Mouse (Mus musculus) thymus, postnatal 4 days (tissue): ENCODE measurements at regions not wholly inside any gene's neighbourhood (a gene's known extent, or its start where the extent isn't known, plus 50 kb on each side); places are given as distances from the start of the nearest gene placed in this dataset.

Source experiments
- DNase-seq: peaks from one replicate; pipeline ENCODE4 v3.0.0; 2021

DNA sequence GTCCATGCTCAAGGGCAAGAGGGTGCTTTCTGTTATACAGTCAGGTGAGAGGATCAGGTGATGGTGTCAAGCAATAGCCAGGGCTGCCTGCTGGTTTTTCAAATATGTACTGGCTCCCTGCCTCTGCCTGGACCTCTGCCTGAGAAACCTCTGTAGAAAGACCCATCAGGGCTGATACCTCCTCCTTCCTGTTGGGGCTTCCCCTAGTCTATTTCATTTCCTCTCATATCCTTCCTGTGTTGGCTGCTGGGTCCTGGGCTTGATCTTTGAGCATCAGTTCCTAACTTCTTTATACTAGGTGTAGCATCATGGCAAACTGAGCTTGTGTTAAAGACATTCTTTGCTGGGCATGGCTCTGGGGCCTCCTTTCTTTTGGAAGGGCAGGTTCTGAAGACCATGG is 89.5 kb downstream of the Tmem38b start:
- DNase-seq: no peak

DNA sequence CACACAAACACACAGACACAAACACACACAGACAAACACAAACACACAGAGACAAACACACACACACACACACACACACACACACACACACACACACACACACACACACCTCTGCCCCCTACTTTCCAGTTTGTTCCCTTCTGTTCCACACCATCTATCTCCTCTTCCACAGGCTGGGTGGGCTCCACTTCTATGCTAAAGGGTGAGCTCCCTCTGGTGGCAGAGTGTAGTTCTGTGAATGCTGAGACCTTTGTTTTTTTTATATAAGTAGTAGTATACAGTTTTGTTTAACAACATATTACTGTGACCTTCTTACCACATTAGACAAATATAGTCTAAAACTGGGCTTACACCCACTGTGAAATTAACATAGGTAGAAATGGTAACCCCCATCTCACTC is 93.3 kb downstream of the Tmem38b start:
- peak; percentile 72 for DNase-seq

DNA sequence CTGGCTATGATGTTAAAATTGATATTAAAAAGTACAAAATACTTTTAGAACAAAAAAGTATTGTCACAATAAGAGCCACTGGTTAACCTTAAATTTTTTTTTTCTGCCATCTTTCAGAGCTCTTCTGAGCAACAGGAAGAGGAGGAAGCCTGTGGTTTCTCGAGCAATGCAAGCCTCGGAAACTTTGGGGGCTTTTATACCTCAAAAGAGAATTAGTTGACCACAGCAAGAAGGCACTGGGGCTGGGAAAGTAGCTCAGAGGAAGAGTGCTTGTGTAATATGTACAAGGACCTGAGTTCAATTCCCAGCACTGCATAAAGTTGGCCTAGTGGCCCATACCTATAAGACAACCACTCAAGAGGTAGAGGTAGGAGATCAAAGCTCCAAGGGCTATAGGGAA is 94.7 kb downstream of the Tmem38b start:
- DNase-seq: no peak

DNA sequence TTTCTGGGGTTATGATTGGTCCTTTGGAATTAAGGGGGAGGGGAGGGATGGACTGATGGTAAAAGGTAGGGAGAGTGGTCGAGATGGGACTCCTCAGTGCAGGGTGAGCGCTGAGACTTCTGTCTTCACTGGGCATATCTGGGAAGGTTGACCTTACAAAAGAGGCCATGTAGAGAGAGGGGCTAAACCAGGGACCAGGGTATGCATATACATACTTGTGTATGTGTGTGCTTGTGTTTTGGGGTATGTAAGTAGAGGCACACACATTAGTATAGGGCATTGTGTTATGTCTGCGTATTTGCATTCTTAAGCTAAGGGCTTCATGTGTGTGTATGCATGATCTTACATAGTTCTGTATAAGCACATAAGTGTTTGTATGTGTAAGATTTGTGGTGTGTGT is 105.2 kb downstream of the Tmem38b start:
- no peak for DNase-seq

DNA sequence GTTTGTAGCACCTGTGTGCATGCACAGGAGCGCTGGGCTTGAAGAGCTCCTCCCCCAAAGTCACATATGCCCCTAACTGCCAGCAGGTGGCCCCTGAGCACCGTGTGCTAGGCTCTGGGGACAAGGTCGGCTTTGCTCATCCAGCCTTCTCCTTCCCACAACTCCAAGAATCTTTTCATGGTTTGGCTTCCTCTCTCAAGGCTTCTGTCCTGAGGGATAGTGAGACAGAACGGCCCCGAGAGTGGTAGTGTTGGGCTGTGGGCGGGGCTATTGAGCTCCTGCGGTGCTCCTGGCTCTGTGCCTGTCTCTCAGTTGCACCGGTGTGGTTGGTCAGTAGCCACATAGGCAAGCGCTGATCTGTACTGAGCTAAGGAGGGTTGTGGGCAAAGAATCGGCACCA is 105.7 kb downstream of the Tmem38b start:
- DNase-seq: peak; percentile 30

DNA sequence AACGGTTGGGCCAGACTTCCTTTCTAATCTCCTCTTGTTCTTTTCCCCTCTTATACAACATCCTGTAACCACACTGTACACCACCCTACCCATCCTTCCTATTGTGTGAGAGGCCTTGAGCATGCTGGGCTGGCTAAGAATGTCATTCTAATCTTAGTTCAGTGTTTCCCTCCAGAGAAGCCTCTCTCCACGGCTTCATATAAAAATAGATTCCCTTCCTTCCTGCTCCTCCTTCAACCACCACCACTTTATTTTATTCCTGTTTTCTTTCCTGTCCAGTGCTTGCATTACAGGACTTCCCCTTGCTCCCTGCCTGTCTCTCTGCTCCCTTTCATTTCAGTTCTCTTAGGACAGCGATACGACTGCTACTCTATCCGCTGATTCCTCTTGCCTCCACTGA is 109.5 kb downstream of the Tmem38b start:
- no peak for DNase-seq

DNA sequence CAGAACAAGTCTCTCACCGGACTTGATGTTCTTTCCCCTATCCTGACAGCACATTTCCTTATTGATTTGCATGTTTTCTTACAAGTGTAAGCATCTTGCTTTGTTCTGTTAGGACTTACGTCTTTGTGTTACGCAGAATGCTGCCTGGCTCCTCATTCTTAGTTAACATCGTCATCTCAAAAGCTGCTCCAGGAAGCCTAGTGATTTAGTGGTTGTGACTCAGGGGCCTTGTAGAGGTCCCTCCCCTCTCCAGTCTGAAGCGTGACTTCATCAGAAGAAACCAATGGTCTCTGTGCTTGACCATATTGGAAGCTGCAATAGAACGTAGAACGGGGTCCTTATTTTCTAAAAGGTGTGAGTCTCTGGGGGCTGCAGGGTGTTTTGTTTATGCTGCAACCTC is 122.9 kb downstream of the Tmem38b start:
- DNase-seq: no peak

DNA sequence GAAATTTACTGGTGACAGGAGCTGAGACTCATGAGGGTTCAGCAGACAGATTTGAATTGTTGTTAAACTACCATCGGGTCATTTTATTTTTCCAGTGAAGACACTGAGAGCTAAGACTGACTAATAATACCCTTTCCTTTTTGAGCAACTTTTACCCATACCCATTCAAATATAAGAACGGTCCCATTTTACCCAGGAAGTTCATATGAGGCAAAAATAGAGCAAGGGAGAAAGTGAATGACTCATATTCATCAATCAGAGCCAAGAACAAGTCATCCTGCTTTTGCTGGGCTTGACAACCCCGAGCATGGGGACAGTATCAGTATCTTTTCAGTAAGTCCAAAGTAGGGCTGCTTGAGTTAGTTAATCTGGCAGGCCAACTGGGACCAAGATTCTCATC is 123.3 kb downstream of the Tmem38b start:
- no peak for DNase-seq

DNA sequence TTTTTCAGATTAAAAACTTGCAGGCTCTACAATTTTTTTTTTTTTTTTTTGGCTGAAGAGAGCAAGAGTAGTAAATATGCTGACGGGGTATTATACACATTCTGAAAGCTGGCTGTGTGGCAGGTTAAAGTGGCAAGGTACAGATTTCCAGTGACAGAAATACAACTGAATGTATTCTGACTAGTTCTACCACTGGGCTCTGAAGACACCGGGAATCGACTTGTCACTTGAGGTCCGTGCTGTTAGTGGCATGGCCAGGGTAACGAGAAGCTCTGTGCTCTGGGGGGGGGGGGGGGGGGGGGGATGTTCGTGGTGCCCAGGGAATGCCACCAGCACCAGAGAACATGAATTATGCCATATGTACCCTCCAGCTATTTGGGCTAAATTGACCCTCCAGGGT is 124.7 kb downstream of the Tmem38b start:
- no peak for DNase-seq

DNA sequence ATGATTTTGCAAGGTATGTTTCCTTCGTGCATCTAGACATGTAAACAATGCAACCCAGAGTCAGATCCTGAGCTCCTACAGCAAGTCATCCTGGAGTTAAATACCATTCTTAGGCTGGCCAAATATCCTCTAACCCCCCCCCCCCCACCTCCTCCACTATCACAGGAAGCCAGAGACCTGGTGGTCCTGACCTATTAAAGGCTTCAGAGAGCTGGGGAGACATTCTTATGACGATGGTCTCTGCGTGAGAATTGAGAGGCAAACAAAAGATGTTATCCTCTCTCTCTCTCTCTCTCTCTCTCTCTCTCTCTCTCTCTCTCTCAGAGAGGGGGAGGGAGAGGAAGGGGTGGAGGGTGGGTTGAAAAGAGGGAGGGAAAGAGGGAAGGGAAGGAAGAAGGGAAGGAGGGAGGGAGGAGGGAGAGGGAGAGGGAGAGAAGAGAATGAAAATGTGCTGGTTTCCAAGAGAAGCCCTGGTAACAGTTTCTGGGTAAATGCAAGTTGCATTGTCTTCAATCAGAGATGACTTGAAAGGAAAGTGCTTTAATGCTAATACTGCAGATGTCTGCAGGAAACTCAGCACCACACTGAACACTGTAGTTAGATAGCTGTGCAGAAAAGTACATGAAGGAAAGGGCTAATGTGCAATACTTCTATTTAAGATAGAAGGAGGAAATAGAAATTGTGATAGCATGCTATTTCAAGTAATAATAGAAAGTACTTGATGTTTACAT is 125.3 kb downstream of the Tmem38b start:
- DNase-seq: no peak

DNA sequence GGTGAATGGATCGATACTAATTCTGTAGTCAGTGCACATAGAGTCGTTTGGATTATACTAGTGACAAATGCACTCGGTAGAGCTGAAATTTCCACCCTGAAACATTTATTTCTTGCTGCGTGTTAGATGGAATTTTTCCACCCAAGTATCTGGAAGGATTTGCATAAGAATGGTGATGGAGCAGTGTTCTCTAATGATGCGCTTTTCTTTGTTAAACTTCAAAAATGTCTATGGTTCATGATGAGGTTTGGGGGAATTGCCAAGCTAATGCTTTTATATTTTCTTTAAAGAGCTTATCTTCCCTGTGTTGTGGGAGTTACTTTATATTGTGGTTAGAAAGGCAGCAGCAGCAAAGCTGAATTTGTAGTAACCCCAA is 125.9 kb downstream of the Tmem38b start:
- DNase-seq: no peak

DNA sequence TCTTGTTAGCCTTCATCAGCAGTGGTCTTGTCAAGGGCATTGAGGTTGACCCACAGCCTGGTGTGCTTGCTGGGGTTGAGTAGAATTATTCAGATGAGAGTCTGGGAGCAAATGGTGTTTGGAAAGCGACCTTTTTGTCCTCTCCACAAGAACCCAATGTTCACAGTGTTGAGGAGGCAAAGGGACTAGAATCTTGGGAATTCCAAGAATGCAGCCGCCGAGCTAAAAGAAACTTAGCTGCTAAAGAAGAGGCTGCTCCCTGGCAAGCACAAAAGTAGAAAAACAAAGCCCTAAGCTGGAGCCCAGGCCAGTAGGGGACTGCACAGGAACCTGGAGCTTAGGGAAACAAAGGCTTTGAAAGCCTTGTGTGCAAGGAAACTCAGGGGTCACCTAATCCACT is 126.4 kb downstream of the Tmem38b start:
- no peak for DNase-seq

DNA sequence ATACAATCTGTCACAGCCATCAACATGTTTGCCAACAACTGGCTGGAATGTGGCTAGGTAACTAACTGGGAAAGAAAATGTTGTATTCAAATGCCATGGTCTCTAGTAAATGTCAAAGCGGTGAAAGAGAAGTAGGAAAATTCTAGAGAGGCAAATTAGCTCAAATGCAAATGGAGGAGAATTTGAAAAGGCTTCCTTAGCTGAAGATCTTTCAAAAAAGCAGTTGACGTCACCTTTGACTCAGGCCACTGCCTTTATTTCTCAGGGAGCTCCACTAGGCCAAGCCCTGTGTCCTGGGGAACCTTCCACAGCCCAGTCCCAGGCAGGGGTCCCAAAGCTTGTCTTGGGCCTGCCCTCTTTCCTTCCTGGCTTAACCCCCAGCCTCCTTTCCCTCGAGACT is 136.6 kb downstream of the Tmem38b start:
- no peak for DNase-seq

DNA sequence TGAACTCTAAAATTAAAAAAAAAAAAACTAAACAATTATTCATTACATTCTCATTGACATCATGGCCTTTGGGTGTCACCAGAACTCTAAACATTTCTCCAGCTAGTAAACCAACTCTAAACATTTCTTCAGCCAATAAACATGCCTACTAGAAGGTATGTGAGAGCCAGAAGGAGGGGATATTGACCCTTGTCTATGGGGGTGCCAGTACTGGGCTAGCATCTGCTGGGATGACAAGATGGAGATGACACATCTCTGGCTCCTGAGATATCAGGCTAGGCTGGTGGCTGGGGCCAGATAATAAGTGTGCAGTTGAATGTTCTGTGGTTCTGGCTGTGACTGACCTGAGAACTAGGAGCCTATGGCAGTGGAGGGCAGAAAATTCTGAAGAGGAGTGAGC is 144.6 kb downstream of the Tmem38b start:
- no peak for DNase-seq

DNA sequence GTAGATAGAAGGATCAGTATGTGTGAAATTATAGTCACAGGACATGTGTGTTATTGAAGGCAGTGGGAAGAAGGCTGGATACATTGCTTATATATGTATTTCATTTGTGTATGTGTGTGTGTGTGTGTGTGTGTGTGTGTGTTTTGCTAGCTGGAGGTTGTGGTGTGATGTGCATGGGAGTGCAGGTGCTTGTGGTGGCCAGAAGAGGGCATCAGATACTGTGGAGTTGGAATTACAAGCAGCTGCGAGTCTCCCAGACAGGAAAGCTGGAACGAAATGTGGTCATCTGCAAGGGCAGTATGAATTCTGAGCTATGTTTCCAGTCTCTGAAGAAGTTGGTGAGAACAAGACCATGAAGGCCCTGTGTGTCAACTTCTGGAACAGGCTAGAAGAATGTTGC is 145.1 kb downstream of the Tmem38b start:
- no peak for DNase-seq

DNA sequence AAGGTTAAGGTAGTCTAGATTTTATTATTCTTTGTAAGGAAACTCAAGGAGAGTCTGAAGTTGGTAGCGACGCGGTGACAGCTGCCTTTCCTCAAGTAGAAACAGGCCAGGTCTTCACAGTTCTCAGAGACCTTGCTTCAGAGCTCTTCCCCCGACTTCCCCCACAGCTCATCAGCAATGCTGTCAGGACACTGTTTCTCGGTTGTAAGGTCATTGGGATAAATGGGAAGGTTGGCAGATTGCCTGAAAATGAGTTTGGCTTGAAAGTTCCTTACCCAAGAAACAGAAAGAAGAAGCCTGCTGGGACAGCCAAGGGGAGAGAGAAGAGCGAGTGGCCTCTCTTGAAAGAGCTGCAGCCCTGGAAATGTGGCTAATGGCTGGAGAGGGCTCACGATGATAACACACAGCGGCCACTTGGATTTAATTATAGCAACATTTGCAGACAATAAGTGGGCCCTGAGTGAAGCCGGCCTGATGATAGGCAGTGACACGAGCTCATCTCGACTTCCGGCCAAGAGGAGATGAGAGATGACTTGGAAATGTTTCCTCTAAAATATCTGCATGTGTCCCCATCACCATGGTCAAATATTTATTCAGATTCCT is 150.3 kb downstream of the Tmem38b start:
- DNase-seq: no peak

DNA sequence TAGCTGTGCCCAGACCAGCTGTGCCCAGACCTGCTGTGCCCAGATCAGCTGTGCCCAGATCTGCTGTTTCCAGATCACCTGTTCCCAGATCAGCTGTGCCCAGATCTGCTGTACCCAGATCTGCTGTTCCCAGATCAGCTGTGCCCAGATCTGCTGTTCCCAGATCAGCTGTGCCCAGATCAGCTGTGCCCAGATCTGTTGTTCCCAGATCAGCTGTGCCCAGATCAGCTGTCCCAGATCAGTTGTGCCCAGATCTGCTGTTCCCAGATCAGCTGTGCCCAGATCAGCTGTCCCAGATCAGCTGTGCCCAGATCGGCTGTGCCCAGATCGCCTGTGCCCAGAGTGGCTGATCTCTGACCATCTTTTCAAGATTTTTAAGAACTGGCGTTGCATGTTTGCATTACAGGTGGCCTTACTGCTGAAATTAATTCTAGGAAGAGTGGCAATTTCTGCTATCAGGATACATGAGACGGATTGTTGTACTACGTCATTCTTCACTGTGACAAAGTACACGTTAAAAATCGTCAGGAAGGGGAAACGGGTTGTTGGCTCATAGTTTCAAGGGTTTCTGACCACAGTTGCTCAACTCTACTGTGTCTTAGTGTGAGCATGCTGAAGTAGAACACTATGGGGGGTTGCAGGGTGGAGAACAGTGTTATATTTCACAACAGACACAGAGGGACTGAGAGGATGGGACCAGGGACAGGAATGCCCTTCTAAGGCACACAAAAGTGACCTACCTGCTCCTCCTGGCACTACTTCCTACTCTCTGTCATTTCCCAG is 160.9 kb downstream of the Tmem38b start:
- DNase-seq: no peak

DNA sequence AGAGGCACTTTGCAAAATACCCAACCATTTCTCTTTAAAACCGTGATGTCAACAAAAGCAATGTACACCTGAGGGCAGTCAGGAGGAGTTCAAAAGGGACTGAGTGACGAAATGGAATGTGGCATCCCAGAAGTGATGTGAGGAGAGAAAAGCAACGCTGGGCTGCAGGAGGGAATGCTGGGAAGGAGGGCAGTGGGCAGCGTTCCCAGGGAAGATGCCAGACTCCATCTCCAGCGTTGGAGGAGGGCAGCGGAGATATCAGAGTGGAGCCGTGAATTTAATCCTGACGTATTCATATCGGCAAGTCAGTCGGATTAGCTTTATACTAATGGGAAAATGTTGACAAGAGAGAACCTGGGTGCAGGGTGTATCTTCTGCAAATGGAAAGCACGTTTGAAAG is 161.7 kb downstream of the Tmem38b start:
- DNase-seq: no peak

DNA sequence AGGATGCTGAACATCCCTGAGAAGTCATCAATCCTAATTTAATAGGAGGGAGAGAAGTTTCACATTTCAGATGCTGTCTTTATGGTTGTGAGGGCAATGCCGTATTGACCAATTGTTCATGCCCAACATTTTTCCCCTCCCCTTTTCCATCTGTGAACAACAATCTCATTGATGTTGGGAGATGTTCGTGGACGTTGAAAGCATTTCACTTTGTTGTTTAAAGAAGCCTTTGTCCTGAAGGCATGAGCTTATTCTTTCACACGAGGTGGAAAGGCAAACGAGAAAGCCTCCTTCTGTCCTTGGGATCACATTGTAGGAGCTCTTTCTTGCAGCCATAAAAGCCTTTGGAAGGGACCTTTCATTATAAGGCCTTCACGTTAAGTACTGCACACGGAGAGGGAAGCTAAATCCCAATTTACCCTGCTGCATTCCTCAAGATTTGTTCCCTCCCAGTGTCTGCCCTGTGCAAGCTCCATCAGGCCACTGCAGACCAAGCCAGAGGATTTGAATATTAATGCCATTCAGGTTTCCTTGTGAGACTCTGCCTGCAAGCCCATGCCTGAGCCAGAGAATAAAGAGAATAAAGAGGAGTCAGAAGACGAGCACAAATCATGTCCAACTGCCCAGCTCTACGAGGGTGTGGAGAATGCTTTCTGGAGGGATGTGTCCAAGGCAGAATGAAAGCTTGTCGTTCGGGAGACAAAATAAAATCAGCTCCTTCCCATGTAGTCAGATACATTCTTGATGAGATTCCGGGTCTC is 195.4 kb downstream of the Tmem38b start:
- no peak for DNase-seq

DNA sequence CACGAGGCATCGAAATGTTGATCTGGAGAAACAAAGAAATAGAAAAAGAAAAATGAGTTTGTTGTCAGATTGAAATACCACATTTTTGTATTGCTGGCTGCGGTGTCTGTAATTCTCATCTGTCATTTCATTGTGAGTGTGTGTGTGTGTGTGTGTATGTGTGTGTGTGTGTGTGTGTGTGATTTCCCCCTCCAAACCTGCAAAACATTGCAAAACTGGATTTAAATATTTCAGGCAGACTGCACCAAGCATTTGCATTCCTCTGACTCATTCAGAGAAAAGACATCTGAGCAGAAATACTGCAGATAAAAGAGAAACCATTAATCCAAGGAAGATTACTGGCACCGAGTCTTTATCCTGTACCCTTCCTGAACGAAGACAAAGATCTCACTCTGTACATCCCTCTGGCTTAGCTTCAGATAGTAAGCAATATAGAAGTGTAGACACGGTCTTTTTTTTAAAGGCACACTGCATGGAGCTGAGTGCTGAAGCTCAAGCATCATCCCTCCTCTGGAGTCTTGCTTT is 196.1 kb downstream of the Tmem38b start:
- no peak for DNase-seq

DNA sequence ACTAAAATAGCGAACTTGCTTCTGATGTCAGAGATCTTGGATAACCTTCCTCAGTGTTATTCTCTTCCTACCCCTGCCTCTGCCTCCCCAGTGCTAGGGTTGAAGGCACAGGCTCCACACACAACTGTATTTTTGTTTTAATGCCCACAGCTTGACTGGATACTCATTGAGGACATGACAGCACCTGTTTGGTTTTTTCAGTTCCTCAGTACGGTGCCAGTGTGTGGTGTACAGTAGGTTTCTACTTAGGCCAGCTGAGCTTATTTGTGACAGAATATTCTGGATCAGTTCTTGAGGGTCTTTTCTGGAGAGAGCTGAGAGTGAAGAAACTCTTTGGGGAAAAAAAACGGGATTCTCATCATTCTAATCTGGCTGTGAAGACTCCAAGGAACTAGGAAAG is 201.1 kb downstream of the Tmem38b start:
- DNase-seq: no peak

DNA sequence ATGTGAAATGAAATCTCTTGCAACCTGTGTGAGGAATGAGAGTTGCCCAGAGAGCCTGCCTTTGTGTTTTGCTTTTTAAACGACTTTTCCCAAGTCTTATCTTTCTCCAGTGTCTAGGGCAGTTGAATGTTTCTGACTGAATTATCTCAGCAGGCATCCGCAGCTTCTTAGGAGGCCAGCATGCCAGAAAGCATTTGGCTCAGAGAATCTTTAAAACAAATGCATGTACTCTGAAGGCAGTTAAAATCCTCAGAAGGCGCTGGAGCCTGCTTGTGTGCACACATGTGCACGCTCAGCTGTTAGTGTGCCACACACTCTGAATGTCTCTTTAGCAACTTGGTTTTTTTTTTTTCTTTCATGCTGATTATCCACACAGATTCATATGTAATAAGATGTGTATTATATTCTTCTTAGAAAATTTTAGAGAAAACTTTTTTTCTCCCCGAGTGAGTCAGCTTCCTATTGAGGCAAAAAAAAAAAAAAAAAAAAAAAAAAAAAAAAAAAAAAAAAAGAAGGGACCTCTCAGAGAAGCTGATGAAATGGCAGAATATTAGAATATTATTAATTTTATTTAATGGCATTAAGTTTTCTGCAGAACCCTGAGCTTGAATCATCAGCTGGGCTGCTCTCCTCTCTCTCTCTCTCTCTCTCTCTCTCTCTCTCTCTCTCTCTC is 201.9 kb downstream of the Tmem38b start:
- no peak for DNase-seq
